Mouse (Mus musculus): Measurements from ENCODE around the gene Kif24.

DNA sequence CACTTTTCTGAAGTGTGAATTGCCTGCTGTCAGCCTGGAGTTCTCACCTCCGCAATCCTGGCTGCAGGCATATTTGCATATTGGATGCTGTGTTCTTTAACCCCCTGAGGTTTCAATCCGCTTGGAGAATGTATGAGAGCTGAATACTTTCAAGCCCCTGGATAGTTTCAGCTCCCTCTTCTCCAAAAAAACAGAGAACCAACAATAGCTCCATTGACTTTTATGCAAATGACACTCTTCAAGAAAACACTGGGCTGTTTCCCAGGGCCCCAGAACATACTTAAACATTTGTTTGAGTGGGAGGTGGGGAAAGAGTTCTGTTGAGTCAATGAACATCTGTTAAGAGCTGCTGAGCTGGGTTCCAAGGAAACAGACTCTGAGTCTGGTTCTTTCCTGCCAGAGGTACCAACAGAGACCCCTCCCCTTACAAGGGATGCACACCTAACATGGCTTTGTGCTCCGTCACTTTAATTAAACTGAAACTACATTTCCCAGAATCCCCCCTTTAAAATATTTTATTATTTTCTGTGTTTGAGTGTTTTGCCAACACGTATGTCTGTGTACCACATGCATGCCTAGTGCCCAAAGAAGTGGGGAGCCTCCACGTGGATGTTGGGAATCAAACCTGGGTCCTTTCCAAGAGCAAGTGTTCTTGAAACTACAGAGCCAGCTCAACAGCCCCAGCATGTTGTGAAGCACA lies 6.1 kb upstream of the Kif24 start:
- no peak for TF ChIP-seq CTCF (IDR thresholded peaks at IDR 0.05; ENCODE audit: borderline replicate concordance, insufficient read depth, low read depth, low read length)
- TF ChIP-seq POLR2A (IDR thresholded peaks at IDR 0.05; ENCODE audit: borderline replicate concordance, insufficient read depth, low read length) = no peak
